Mouse (Mus musculus): Measurements from ENCODE around the gene Trit1. TPM values are rescaled to one million over a fixed set of nuclear protein-coding genes. Genes with fewer than 3 reads are reported as not detected.
"Not testable (repeated sequence)": the region's sequence is repeated elsewhere in the genome, so short reads cannot be mapped to it uniquely, and the experiment has no call there.

Gene Trit1
- polyA plus RNA-seq, 1 experiment from 2014 or later, result 30.0 TPM

GRCm38 (mm10) chr4:122983486-122984261 is 32.7 kb upstream of the Trit1 start:
- Histone ChIP-seq H3K9ac (replicated peaks) (no peak overlapping the region; the same call in 1 of the 2 replicates), H3K36me3 (no peaks in the 10 kb centered on the region), H3K27ac (replicated peaks) (no peak overlapping the region), H3K4me3 (no peak overlapping the region; the same call in 1 of the 2 replicates), H3K27me3 (peaks cover 30% of the 10 kb centered on the region), H3K4me2 (replicated peaks) (peak overlapping the region; percentile 37), H3K4me1 (peaks cover 10% of the 10 kb centered on the region), H3K9me3 (no peaks in the 10 kb centered on the region)
- 26% methylated on average over 17 of the region's 17 CpGs for WGBS
- peak; percentile 24; the same call in 1 of the 2 replicates for ATAC-seq (ENCODE audit: low FRiP score, low read depth)

GRCm38 (mm10) chr4:122985110-122985509 is 31.3 kb upstream of the Trit1 start:
- Histone ChIP-seq H3K27ac (replicated peaks) (no peak overlapping the region), H3K4me3 (no peak overlapping the region), H3K27me3 (peaks cover 30% of the 10 kb centered on the region), H3K9ac (replicated peaks) (no peak overlapping the region), H3K4me2 (replicated peaks) (no peak overlapping the region), H3K36me3 (no peaks in the 10 kb centered on the region), H3K4me1 (peaks cover 10% of the 10 kb centered on the region), H3K9me3 (no peaks in the 10 kb centered on the region)
- ATAC-seq (ENCODE audit: low FRiP score, low read depth), result peak; percentile 86
- 50% methylated on average over 8 of the region's 8 CpGs for WGBS

GRCm38 (mm10) chr4:122987421-122987820 is 29.0 kb upstream of the Trit1 start:
- no peak overlapping the region for H3K4me2 ChIP-seq (replicated peaks)
- H3K27ac ChIP-seq (replicated peaks), result no peak overlapping the region
- H3K9ac ChIP-seq (replicated peaks), result no peak overlapping the region
- H3K36me3 ChIP-seq, result no peaks in the 10 kb centered on the region
- H3K9me3 ChIP-seq, result no peaks in the 10 kb centered on the region
- peaks cover 15% of the 10 kb centered on the region for H3K27me3 ChIP-seq
- H3K4me3 ChIP-seq, result no peak overlapping the region
- H3K4me1 ChIP-seq, result peaks cover 10% of the 10 kb centered on the region
- WGBS, result 82% methylated on average over 4 of the region's 4 CpGs
- ATAC-seq (ENCODE audit: low FRiP score, low read depth), result no peak

GRCm38 (mm10) chr4:122988004-122988403 is 28.4 kb upstream of the Trit1 start:
- not testable (repeated sequence) for H3K4me1 ChIP-seq; H3K4me2 ChIP-seq (replicated peaks); H3K4me3 ChIP-seq; H3K27ac ChIP-seq (replicated peaks); H3K9ac ChIP-seq (replicated peaks); ATAC-seq (ENCODE audit: low FRiP score, low read depth); H3K9me3 ChIP-seq; H3K36me3 ChIP-seq
- H3K27me3 ChIP-seq, result peaks cover 14% of the 10 kb centered on the region
- 56% methylated on average over 3 of the region's 3 CpGs for WGBS

GRCm38 (mm10) chr4:122991177-122991576 is 25.2 kb upstream of the Trit1 start:
- Histone ChIP-seq H3K36me3 (no peaks in the 10 kb centered on the region), H3K9ac (replicated peaks) (no peak overlapping the region), H3K9me3 (no peaks in the 10 kb centered on the region), H3K4me1 (peaks cover 9% of the 10 kb centered on the region), H3K4me3 (no peak overlapping the region), H3K4me2 (replicated peaks) (no peak overlapping the region), H3K27ac (replicated peaks) (no peak overlapping the region), H3K27me3 (no peaks in the 10 kb centered on the region)
- 76% methylated on average over 1 of the region's 1 CpGs for WGBS
- no peak for ATAC-seq (ENCODE audit: low FRiP score, low read depth)

GRCm38 (mm10) chr4:122992276-122992675 is 24.1 kb upstream of the Trit1 start:
- ATAC-seq (ENCODE audit: low FRiP score, low read depth), result no peak
- Histone ChIP-seq H3K4me1 (peaks cover 12% of the 10 kb centered on the region), H3K27me3 (no peaks in the 10 kb centered on the region), H3K9ac (replicated peaks) (no peak overlapping the region), H3K27ac (replicated peaks) (no peak overlapping the region), H3K9me3 (no peaks in the 10 kb centered on the region), H3K4me2 (replicated peaks) (no peak overlapping the region), H3K4me3 (no peak overlapping the region), H3K36me3 (no peaks in the 10 kb centered on the region)
- WGBS, result 67% methylated on average over 3 of the region's 3 CpGs

- Histone ChIP-seq H3K4me3 (peak within 1 kb of the TSS; percentile 83), H3K4me2 (replicated peaks) (peak within 1 kb of the TSS; percentile 86), H3K36me3 (peaks cover 8% of the 10 kb centered on the region; the same call in 1 of the 2 replicates), H3K4me1 (peaks cover 36% of the 10 kb centered on the region), H3K27ac (replicated peaks) (peak within 1 kb of the TSS; percentile 96), H3K9me3 (no peaks in the 10 kb centered on the region), H3K9ac (replicated peaks) (peak within 1 kb of the TSS; percentile 96), H3K27me3 (no peaks in the 10 kb centered on the region)
- under 1% methylated on average over 69 of the region's 69 CpGs for WGBS
- peak; percentile 59 for ATAC-seq (ENCODE audit: low FRiP score, low read depth)
Observed at GRCm38 (mm10) chr4:122995404-122996220, 20.8 kb upstream of the Trit1 start, which contains the start of gene Mycl. Gene Mycl, plus strand, starts transcription at chr4:122995652.

- H3K27me3 ChIP-seq, result no peaks in the 10 kb centered on the region
- H3K36me3 ChIP-seq, result peaks cover 14% of the 10 kb centered on the region; the same call in 1 of the 2 replicates
- no peaks in the 10 kb centered on the region for H3K9me3 ChIP-seq
- H3K9ac ChIP-seq (replicated peaks), result peak overlapping the region; percentile 96
- H3K4me2 ChIP-seq (replicated peaks), result peak overlapping the region; percentile 86
- peak overlapping the region; percentile 96 for H3K27ac ChIP-seq (replicated peaks)
- H3K4me1 ChIP-seq, result peaks cover 42% of the 10 kb centered on the region
- peak overlapping the region; percentile 83 for H3K4me3 ChIP-seq
- no peak for ATAC-seq (ENCODE audit: low FRiP score, low read depth)
- under 1% methylated on average over 31 of the region's 32 CpGs for WGBS
Observed at GRCm38 (mm10) chr4:122996221-122996617, 20.2 kb upstream of the Trit1 start.

- Histone ChIP-seq H3K4me1 (peaks cover 48% of the 10 kb centered on the region), H3K4me2 (replicated peaks) (peak overlapping the region; percentile 86), H3K27ac (replicated peaks) (peak overlapping the region; percentile 96), H3K36me3 (peaks cover 20% of the 10 kb centered on the region; the same call in 1 of the 2 replicates), H3K4me3 (peak overlapping the region; percentile 83), H3K9ac (replicated peaks) (peak overlapping the region; percentile 96), H3K9me3 (no peaks in the 10 kb centered on the region), H3K27me3 (no peaks in the 10 kb centered on the region)
- WGBS, result under 1% methylated on average over 47 of the region's 47 CpGs
- ATAC-seq (ENCODE audit: low FRiP score, low read depth), result peak; percentile 4; the same call in 1 of the 2 replicates
Observed at GRCm38 (mm10) chr4:122996618-122997381, 19.6 kb upstream of the Trit1 start.

GRCm38 (mm10) chr4:122998537-122999262 is 17.7 kb upstream of the Trit1 start:
- H3K9me3 ChIP-seq, result no peaks in the 10 kb centered on the region
- peak overlapping the region; percentile 86 for H3K4me2 ChIP-seq (replicated peaks)
- peak overlapping the region; percentile 96 for H3K27ac ChIP-seq (replicated peaks)
- H3K4me3 ChIP-seq, result peak overlapping the region; percentile 83
- ATAC-seq (ENCODE audit: low FRiP score, low read depth), result peak; percentile 70
- peak overlapping the region; percentile 96 for H3K9ac ChIP-seq (replicated peaks)
- H3K27me3 ChIP-seq, result no peaks in the 10 kb centered on the region
- 3% methylated on average over 12 of the region's 12 CpGs for WGBS
- H3K36me3 ChIP-seq, result peaks cover 34% of the 10 kb centered on the region
- peaks cover 56% of the 10 kb centered on the region for H3K4me1 ChIP-seq

GRCm38 (mm10) chr4:122999263-122999691 is 17.1 kb upstream of the Trit1 start:
- peaks cover 37% of the 10 kb centered on the region for H3K36me3 ChIP-seq
- 0% methylated on average over 4 of the region's 4 CpGs for WGBS
- peak overlapping the region; percentile 59 for H3K9ac ChIP-seq (replicated peaks)
- H3K4me2 ChIP-seq (replicated peaks), result peak overlapping the region; percentile 86
- H3K9me3 ChIP-seq, result no peaks in the 10 kb centered on the region
- ATAC-seq (ENCODE audit: low FRiP score, low read depth), result peak; percentile 68
- peak overlapping the region; percentile 83 for H3K4me3 ChIP-seq
- no peaks in the 10 kb centered on the region for H3K27me3 ChIP-seq
- H3K4me1 ChIP-seq, result peaks cover 58% of the 10 kb centered on the region
- H3K27ac ChIP-seq (replicated peaks), result peak overlapping the region; percentile 96
